Mouse (Mus musculus): ENCODE results near the gene Il12b. TPM values are rescaled to one million over a fixed set of nuclear protein-coding genes. Genes with fewer than 3 reads are reported as not detected.

The Il12b gene
- polyA plus RNA-seq, 1 experiment from 2014 or later: not detected

DNA sequence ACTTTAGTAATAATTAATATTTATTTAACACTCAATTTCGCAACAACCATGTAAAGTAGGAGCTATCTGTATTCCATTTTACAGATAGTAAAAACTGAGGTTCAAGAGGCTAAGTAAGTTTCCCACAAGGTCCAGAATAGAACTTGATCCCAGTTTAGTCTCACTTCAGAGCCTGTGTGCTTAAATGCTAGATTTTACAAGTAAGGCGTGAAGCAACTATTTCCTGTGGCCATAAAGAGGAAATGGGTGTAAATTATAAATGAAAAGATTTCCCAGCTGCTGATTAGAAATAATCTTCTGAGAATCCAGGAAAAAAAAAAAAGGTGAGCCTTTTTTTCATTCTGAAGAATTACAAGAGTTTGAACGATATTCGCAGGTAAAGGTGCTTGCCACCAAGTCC, 5.2 kb downstream of the Il12b start:
- DNase-seq (ENCODE audit: low spot score) (no peak), ATAC-seq (ENCODE audit: low FRiP score) (no peak)
- Histone ChIP-seq H3K36me3 (ENCODE audit: control insufficient read depth, insufficient read depth, low read length) (no peaks in the 10 kb centered on the region), H3K4me2 (replicated peaks; ENCODE audit: low read depth, low read length) (no peak overlapping the region), H3K4me3 (ENCODE audit: low read depth, low read length) (no peak overlapping the region), H3K9me3 (ENCODE audit: control insufficient read depth, low read length) (no peaks in the 10 kb centered on the region), H3K27ac (ENCODE audit: low read depth, low read length) (no peak overlapping the region), H3K9ac (ENCODE audit: low read depth, low read length) (no peak overlapping the region), H3K27me3 (ENCODE audit: control insufficient read depth, insufficient read depth, low read length) (no peaks in the 10 kb centered on the region), H3K4me1 (replicated peaks; ENCODE audit: control insufficient read depth, insufficient read depth, low read length) (no peaks in the 10 kb centered on the region)
- WGBS: 94% methylated on average over 4 of the region's 4 CpGs

DNA sequence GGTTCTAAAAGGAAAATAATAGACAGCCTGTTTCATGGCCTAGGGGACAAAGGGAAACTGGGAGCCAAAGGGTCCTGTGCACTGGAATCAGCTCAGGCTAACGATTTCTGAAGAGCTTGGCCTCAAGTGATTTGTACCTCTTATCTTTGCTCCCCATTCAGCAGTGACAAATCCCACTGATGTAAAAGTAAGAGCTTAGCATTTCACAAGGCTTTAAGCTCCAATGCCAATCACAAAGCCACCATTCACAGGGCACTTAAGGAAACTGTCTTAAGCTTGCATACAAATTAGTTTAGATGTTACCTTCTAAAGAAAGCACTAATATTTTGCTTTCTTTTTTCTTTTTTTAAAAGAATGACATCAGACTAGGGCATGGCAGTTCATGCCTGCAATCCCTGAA, 6.1 kb downstream of the Il12b start:
- Histone ChIP-seq H3K4me1 (replicated peaks; ENCODE audit: control insufficient read depth, insufficient read depth, low read length) (no peaks in the 10 kb centered on the region), H3K4me2 (replicated peaks; ENCODE audit: low read depth, low read length) (no peak overlapping the region), H3K27ac (ENCODE audit: low read depth, low read length) (no peak overlapping the region), H3K27me3 (ENCODE audit: control insufficient read depth, insufficient read depth, low read length) (no peaks in the 10 kb centered on the region), H3K4me3 (ENCODE audit: low read depth, low read length) (no peak overlapping the region), H3K36me3 (ENCODE audit: control insufficient read depth, insufficient read depth, low read length) (no peaks in the 10 kb centered on the region), H3K9ac (ENCODE audit: low read depth, low read length) (no peak overlapping the region), H3K9me3 (ENCODE audit: control insufficient read depth, low read length) (no peaks in the 10 kb centered on the region)
- no peak for DNase-seq (ENCODE audit: low spot score)
- WGBS: 24% methylated on average over 1 of the region's 1 CpGs
- ATAC-seq (ENCODE audit: low FRiP score): no peak

DNA sequence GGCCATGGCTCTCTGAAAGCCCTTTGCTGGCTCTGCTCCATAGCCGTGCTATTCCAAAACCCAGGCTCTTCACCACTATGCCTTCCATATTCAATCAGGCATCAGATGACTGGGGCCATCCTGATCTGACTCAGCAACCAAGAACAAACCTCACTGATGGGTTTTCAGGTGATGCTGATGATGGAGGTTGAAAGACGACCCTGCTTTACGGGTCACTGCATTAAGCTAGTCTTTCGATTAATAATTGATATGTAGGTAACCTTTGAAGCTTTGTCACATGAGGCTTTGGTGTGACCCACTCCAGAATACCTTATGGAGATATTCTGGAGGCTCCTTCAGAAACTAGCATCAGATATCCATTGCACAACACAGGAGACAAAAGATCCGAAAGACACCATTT, 6.6 kb downstream of the Il12b start:
- 76% methylated on average over 5 of the region's 5 CpGs for WGBS
- DNase-seq (ENCODE audit: low spot score) (no peak), ATAC-seq (ENCODE audit: low FRiP score) (no peak)
- Histone ChIP-seq H3K4me2 (replicated peaks; ENCODE audit: low read depth, low read length) (no peak overlapping the region), H3K36me3 (ENCODE audit: control insufficient read depth, insufficient read depth, low read length) (no peaks in the 10 kb centered on the region), H3K27me3 (ENCODE audit: control insufficient read depth, insufficient read depth, low read length) (no peaks in the 10 kb centered on the region), H3K4me1 (replicated peaks; ENCODE audit: control insufficient read depth, insufficient read depth, low read length) (no peaks in the 10 kb centered on the region), H3K9ac (ENCODE audit: low read depth, low read length) (no peak overlapping the region), H3K4me3 (ENCODE audit: low read depth, low read length) (no peak overlapping the region), H3K9me3 (ENCODE audit: control insufficient read depth, low read length) (no peaks in the 10 kb centered on the region), H3K27ac (ENCODE audit: low read depth, low read length) (no peak overlapping the region)

DNA sequence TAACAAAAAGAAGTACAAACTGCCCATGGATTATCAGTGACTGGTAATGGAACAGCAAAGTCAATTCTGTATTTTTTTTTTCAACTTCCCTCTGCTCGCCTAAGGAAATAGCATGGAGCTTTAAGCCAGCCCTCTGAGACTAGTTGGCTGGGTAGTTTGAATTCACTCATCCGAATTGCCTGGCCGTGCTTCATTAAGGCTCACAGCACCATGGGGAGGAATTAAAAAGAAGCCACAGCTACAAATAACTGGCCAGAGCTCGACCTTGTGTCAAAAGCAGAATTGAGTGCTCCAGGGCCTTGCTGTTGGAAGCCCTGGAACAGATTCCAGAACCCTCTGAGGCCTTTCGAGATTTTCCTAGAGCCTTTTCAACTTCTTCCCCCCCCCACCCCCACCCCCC, 8.8 kb downstream of the Il12b start:
- Histone ChIP-seq H3K36me3 (ENCODE audit: control insufficient read depth, insufficient read depth, low read length) (no peaks in the 10 kb centered on the region), H3K9ac (ENCODE audit: low read depth, low read length) (no peak overlapping the region), H3K27ac (ENCODE audit: low read depth, low read length) (no peak overlapping the region), H3K9me3 (ENCODE audit: control insufficient read depth, low read length) (no peaks in the 10 kb centered on the region), H3K4me1 (replicated peaks; ENCODE audit: control insufficient read depth, insufficient read depth, low read length) (no peaks in the 10 kb centered on the region), H3K4me2 (replicated peaks; ENCODE audit: low read depth, low read length) (no peak overlapping the region), H3K4me3 (ENCODE audit: low read depth, low read length) (no peak overlapping the region), H3K27me3 (ENCODE audit: control insufficient read depth, insufficient read depth, low read length) (no peaks in the 10 kb centered on the region)
- ATAC-seq (ENCODE audit: low FRiP score) (no peak), DNase-seq (ENCODE audit: low spot score) (no peak)
- 39% methylated on average over 5 of the region's 5 CpGs for WGBS

DNA sequence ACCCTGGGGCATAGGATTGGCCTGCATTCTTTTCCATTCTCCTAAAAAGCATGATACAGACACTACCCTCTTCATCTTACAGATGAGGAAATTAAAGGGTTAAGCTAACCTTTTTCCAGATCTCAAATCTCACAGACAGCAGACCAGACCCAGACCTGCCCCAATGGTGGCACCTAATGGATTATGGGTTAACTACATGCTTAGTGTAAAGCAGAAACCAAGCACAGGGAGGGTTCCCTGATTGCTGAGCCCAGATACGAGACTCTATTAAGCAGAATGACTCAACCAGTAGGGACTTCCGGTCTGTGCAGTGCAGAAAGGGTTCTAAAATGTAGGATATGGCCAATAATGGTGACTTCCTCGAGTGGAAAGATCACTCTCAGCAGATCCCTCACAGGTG, 10.6 kb downstream of the Il12b start:
- Histone ChIP-seq H3K27me3 (ENCODE audit: control insufficient read depth, insufficient read depth, low read length) (no peaks in the 10 kb centered on the region), H3K36me3 (ENCODE audit: control insufficient read depth, insufficient read depth, low read length) (no peaks in the 10 kb centered on the region), H3K9me3 (ENCODE audit: control insufficient read depth, low read length) (no peaks in the 10 kb centered on the region), H3K4me1 (replicated peaks; ENCODE audit: control insufficient read depth, insufficient read depth, low read length) (no peaks in the 10 kb centered on the region), H3K27ac (ENCODE audit: low read depth, low read length) (no peak overlapping the region), H3K4me2 (replicated peaks; ENCODE audit: low read depth, low read length) (no peak overlapping the region), H3K4me3 (ENCODE audit: low read depth, low read length) (no peak overlapping the region), H3K9ac (ENCODE audit: low read depth, low read length) (no peak overlapping the region)
- 69% methylated on average over 3 of the region's 3 CpGs for WGBS
- no peak for DNase-seq (ENCODE audit: low spot score)
- ATAC-seq (ENCODE audit: low FRiP score): no peak

DNA sequence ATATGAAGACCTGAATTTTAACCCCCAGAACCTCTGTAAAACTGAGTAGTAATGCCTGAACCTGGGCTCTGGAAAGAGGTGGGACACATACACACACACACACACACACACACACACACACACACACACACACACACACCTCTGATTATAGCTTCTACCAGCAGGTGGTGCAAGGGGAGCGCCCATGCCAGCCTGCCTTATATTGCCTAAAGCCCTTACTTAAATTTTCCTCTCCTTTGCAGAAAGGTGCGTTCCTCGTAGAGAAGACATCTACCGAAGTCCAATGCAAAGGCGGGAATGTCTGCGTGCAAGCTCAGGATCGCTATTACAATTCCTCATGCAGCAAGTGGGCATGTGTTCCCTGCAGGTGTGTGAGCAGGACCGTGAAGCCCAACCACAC, 12.4 kb downstream of the Il12b start:
- ATAC-seq (ENCODE audit: low FRiP score): no peak
- no peak overlapping the region for H3K4me3 ChIP-seq (ENCODE audit: low read depth, low read length)
- no peaks in the 10 kb centered on the region for H3K36me3 ChIP-seq (ENCODE audit: control insufficient read depth, insufficient read depth, low read length)
- no peaks in the 10 kb centered on the region for H3K9me3 ChIP-seq (ENCODE audit: control insufficient read depth, low read length)
- no peak overlapping the region for H3K4me2 ChIP-seq (replicated peaks; ENCODE audit: low read depth, low read length)
- H3K27me3 ChIP-seq (ENCODE audit: control insufficient read depth, insufficient read depth, low read length): no peaks in the 10 kb centered on the region
- no peak for DNase-seq (ENCODE audit: low spot score)
- 89% methylated on average over 8 of the region's 8 CpGs for WGBS
- H3K9ac ChIP-seq (ENCODE audit: low read depth, low read length): no peak overlapping the region
- no peak overlapping the region for H3K27ac ChIP-seq (ENCODE audit: low read depth, low read length)
- no peaks in the 10 kb centered on the region for H3K4me1 ChIP-seq (replicated peaks; ENCODE audit: control insufficient read depth, insufficient read depth, low read length)

DNA sequence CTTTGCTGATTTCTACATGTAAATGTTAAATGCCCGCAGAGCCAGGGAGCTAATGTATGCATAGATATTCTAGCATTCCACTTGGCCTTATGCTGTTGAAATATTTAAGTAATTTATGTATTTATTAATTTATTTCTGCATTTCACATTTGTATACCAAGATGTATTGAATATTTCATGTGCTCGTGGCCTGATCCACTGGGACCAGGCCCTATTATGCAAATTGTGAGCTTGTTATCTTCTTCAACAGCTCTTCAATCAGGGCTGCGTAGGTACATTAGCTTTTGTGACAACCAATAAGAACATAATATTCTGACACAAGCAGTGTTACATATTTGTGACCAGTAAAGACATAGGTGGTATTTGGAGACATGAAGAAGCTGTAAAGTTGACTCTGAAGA, 13.5 kb downstream of the Il12b start:
- no peak overlapping the region for H3K9ac ChIP-seq (ENCODE audit: low read depth, low read length)
- ATAC-seq (ENCODE audit: low FRiP score) (no peak), DNase-seq (ENCODE audit: low spot score) (no peak)
- whole genome bisulfite sequencing: 84% methylated on average over 3 of the region's 3 CpGs
- H3K4me1 ChIP-seq (replicated peaks; ENCODE audit: control insufficient read depth, insufficient read depth, low read length): no peaks in the 10 kb centered on the region
- H3K27ac ChIP-seq (ENCODE audit: low read depth, low read length): no peak overlapping the region
- no peaks in the 10 kb centered on the region for H3K27me3 ChIP-seq (ENCODE audit: control insufficient read depth, insufficient read depth, low read length)
- no peak overlapping the region for H3K4me2 ChIP-seq (replicated peaks; ENCODE audit: low read depth, low read length)
- no peak overlapping the region for H3K4me3 ChIP-seq (ENCODE audit: low read depth, low read length)
- no peaks in the 10 kb centered on the region for H3K9me3 ChIP-seq (ENCODE audit: control insufficient read depth, low read length)
- no peaks in the 10 kb centered on the region for H3K36me3 ChIP-seq (ENCODE audit: control insufficient read depth, insufficient read depth, low read length)

DNA sequence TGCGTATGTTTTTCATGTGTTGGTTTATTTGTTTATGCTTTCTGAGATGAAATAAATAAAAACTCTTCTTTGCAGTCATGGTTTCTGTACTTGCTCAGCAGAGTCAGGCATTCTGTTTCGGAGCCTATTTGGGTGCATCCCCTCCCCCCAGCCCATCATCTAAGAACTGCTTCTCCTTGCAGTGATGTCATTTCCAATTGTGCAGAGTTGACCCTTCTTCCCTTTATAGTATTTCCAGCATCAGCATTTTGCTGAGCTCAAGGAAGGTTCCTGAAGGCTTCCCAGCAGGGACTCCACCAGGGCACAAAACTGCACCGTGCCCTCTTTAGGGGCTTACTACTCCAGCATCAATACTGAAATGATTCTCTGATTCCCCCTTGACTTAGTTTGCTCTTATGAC, 14.7 kb downstream of the Il12b start:
- Histone ChIP-seq H3K9me3 (ENCODE audit: control insufficient read depth, low read length) (no peaks in the 10 kb centered on the region), H3K27me3 (ENCODE audit: control insufficient read depth, insufficient read depth, low read length) (no peaks in the 10 kb centered on the region), H3K27ac (ENCODE audit: low read depth, low read length) (no peak overlapping the region), H3K4me2 (replicated peaks; ENCODE audit: low read depth, low read length) (no peak overlapping the region), H3K9ac (ENCODE audit: low read depth, low read length) (no peak overlapping the region), H3K4me1 (replicated peaks; ENCODE audit: control insufficient read depth, insufficient read depth, low read length) (no peaks in the 10 kb centered on the region), H3K4me3 (ENCODE audit: low read depth, low read length) (no peak overlapping the region), H3K36me3 (ENCODE audit: control insufficient read depth, insufficient read depth, low read length) (no peaks in the 10 kb centered on the region)
- no peak for ATAC-seq (ENCODE audit: low FRiP score)
- 86% methylated on average over 3 of the region's 3 CpGs for WGBS
- DNase-seq (ENCODE audit: low spot score): no peak

DNA sequence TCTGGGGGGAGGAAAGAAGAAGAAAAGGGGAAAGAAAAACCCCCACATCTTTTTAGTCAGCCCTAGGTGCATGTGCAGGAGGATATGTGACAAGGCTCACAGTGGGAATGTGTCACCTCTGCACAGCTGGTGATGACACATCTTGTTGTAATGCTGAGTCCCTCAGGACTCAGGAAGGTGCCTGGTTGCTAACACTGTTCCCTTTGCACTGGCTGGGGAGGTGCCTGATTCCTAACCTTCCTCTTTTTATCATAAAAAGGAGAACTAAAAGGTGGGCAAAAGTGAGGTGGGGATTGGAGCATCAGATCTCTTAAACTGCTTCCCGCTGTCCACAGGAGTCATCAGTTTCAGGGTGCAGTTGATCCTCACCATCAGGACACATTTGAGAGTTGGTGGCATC, 17.5 kb downstream of the Il12b start:
- 43% methylated on average over 1 of the region's 1 CpGs for WGBS
- no peak overlapping the region for H3K4me3 ChIP-seq (ENCODE audit: low read depth, low read length)
- no peak overlapping the region for H3K27ac ChIP-seq (ENCODE audit: low read depth, low read length)
- H3K4me2 ChIP-seq (replicated peaks; ENCODE audit: low read depth, low read length): no peak overlapping the region
- H3K9me3 ChIP-seq (ENCODE audit: control insufficient read depth, low read length): no peaks in the 10 kb centered on the region
- DNase-seq (ENCODE audit: low spot score) (no peak), ATAC-seq (ENCODE audit: low FRiP score) (no peak)
- no peak overlapping the region for H3K9ac ChIP-seq (ENCODE audit: low read depth, low read length)
- H3K27me3 ChIP-seq (ENCODE audit: control insufficient read depth, insufficient read depth, low read length): no peaks in the 10 kb centered on the region
- no peaks in the 10 kb centered on the region for H3K4me1 ChIP-seq (replicated peaks; ENCODE audit: control insufficient read depth, insufficient read depth, low read length)
- H3K36me3 ChIP-seq (ENCODE audit: control insufficient read depth, insufficient read depth, low read length): no peaks in the 10 kb centered on the region
